Mouse (Mus musculus) hindbrain, postnatal 0 days (tissue): ENCODE results near the gene Ppt1. TPM values are rescaled to one million over a fixed set of nuclear protein-coding genes. Genes with fewer than 3 reads are reported as not detected.
"Not testable (repeated sequence)": the region's sequence is repeated elsewhere in the genome, so short reads cannot be mapped to it uniquely, and the experiment has no call there.

Experiments
- ATAC-seq: fragments of 200-750 bp; cut with Nextera tagmentation; 2 replicates; pipeline ENCODE4 v1.8.0; 2017; ENCODE audit warnings: mild to moderate bottlenecking, moderate TSS enrichment, moderate library complexity
- DNase-seq: peaks from one replicate; pipeline ENCODE4 v3.0.0-alpha.2; 2015; ENCODE audit warnings: low spot score
- H3K27ac ChIP-seq: fragments of 300-500 bp; sonication (generic); 2 replicates; pipeline ENCODE4 v1.5.1; 2014; ENCODE audit warnings: mild to moderate bottlenecking
- H3K27me3 ChIP-seq: fragments of 300-500 bp; sonication (generic); 2 replicates; pipeline ENCODE4 v1.6.1; 2014; ENCODE audit warnings: low read length, mixed read lengths; ENCODE audit not compliant: insufficient read depth
- H3K36me3 ChIP-seq: fragments of 300-500 bp; sonication (generic); 2 replicates; pipeline ENCODE4 v1.6.1; 2014; ENCODE audit warnings: low read length, mixed read lengths; ENCODE audit not compliant: insufficient read depth
- H3K4me1 ChIP-seq: fragments of 300-500 bp; sonication (generic); 2 replicates; pipeline ENCODE4 v1.6.1; 2014; ENCODE audit warnings: antibody characterized with exemption, low read length, mixed read lengths; ENCODE audit not compliant: insufficient read depth
- H3K4me2 ChIP-seq: fragments of 300-500 bp; sonication (generic); 2 replicates; pipeline ENCODE4 v1.6.1; 2014; ENCODE audit warnings: low read depth, mild to moderate bottlenecking, low read length, moderate library complexity, mixed read lengths
- H3K4me3 ChIP-seq: fragments of 300-500 bp; sonication (generic); 2 replicates; pipeline ENCODE4 v1.5.1; 2014; ENCODE audit warnings: low read length
- H3K9ac ChIP-seq: fragments of 300-500 bp; sonication (generic); replicated peaks from 2 replicates; pipeline ENCODE4 v1.6.1; 2014; ENCODE audit warnings: mild to moderate bottlenecking, low read length, moderate library complexity, mixed read lengths
- H3K9me3 ChIP-seq: fragments of 300-500 bp; sonication (generic); 2 replicates; pipeline ENCODE4 v1.6.1; 2016; ENCODE audit warnings: low read length, mixed read lengths
- CTCF ChIP-seq: IDR thresholded peaks from 2 replicates; pipeline ENCODE4 v1.5.1; 2016; ENCODE audit warnings: antibody characterized with exemption, control low read depth, low read depth
- WGBS: fragments of 180-500 bp; shearing (Covaris S2); extraction: QIAGEN DNeasy Blood & Tissue Kit; methylation state at CpG from one replicate; pipeline ENCODE4 v1.1.7; 2014; 5-methylcytosine and 5-hydroxymethylcytosine counted together
- polyA plus RNA-seq: library from polyadenylated mRNA; unstranded; fragments of >200 nt; fragmentation: Nextera tagmentation; extraction: Ambion mirVana; gene quantifications from 2 replicates; pipeline ENCODE4 v1.2.1, GENCODE M21; 2015
- total RNA-seq: library from RNA; depleted of rRNA; stranded (reverse); fragments of >200 nt; gene quantifications from 2 replicates; pipeline ENCODE4 v1.2.3, GENCODE M21; 2014; rRNA removed

Ppt1 gene
- 29.0 and 36.4 TPM in 2 replicates for total RNA-seq
- 88.5 and 89.7 TPM in 2 replicates for polyA plus RNA-seq

GRCm38 (mm10) chr4:122835530-122836402, at the start of gene Ppt1:
Ppt1 (plus strand) TSS chr4:122836242.
- no peaks in the 10 kb centered on the region for H3K9me3 ChIP-seq
- ATAC-seq (peak; percentile 93), DNase-seq (peak; percentile 97)
- no peaks in the 10 kb centered on the region for H3K36me3 ChIP-seq
- H3K4me2 ChIP-seq = peak within 1 kb of the TSS; percentile 68
- no peaks in the 10 kb centered on the region for H3K27me3 ChIP-seq
- H3K9ac ChIP-seq = peak within 1 kb of the TSS; percentile 91
- WGBS = 2% methylated on average over 31 of the region's 31 CpGs
- peak within 1 kb of the TSS; percentile 87 for H3K27ac ChIP-seq
- H3K4me1 ChIP-seq = peaks cover 10% of the 10 kb centered on the region; the same call in 1 of the 2 replicates
- TF ChIP-seq CTCF = peak; percentile 51
- peak within 1 kb of the TSS; percentile 81 for H3K4me3 ChIP-seq

- ATAC-seq = no peak
- WGBS = 75% methylated on average over 4 of the region's 4 CpGs
- no peaks in the 10 kb centered on the region for H3K36me3 ChIP-seq
Measured at GRCm38 (mm10) chr4:122789335-122790089, 46.5 kb upstream of the Ppt1 start.

GRCm38 (mm10) chr4:122808108-122808507, 27.9 kb upstream of the Ppt1 start:
- ATAC-seq (peak; percentile 61; the same call in 1 of the 2 replicates), DNase-seq (peak; percentile 86)
- H3K27me3 ChIP-seq = no peaks in the 10 kb centered on the region
- no peaks in the 10 kb centered on the region for H3K36me3 ChIP-seq
- no peak overlapping the region for H3K27ac ChIP-seq
- H3K9me3 ChIP-seq = no peaks in the 10 kb centered on the region
- no peak overlapping the region for H3K4me3 ChIP-seq
- 19% methylated on average over 4 of the region's 4 CpGs for WGBS
- no peak overlapping the region for H3K9ac ChIP-seq
- no peak overlapping the region for H3K4me2 ChIP-seq
- peak; percentile 89 for TF ChIP-seq CTCF
- H3K4me1 ChIP-seq = no peaks in the 10 kb centered on the region

More at GRCm38 (mm10) chr4:122789335-122790089, 46.5 kb upstream of the Ppt1 start:
- DNase-seq = no peak
- Histone ChIP-seq H3K4me2 (no peak overlapping the region), H3K9ac (no peak overlapping the region), H3K4me3 (no peak overlapping the region), H3K9me3 (no peaks in the 10 kb centered on the region), H3K27me3 (no peaks in the 10 kb centered on the region), H3K27ac (no peak overlapping the region), H3K4me1 (no peaks in the 10 kb centered on the region)
- no peak for TF ChIP-seq CTCF

- H3K27ac ChIP-seq = no peak overlapping the region
- H3K4me3 ChIP-seq = no peak overlapping the region
- no peaks in the 10 kb centered on the region for H3K4me1 ChIP-seq
- no peaks in the 10 kb centered on the region for H3K27me3 ChIP-seq
- DNase-seq (no peak), ATAC-seq (no peak)
- no peaks in the 10 kb centered on the region for H3K9me3 ChIP-seq
- no peaks in the 10 kb centered on the region for H3K36me3 ChIP-seq
- TF ChIP-seq CTCF = no peak
- 63% methylated on average over 1 of the region's 1 CpGs for WGBS
- no peak overlapping the region for H3K4me2 ChIP-seq
- no peak overlapping the region for H3K9ac ChIP-seq
Measured at GRCm38 (mm10) chr4:122811180-122811579, 24.9 kb upstream of the Ppt1 start.

- TF ChIP-seq CTCF = no peak
- no peaks in the 10 kb centered on the region for H3K9me3 ChIP-seq
- no peak for DNase-seq
- ATAC-seq = no peak
- H3K4me3 ChIP-seq = no peak overlapping the region
- no peaks in the 10 kb centered on the region for H3K36me3 ChIP-seq
- no peak overlapping the region for H3K9ac ChIP-seq
- no peak overlapping the region for H3K27ac ChIP-seq
- no peaks in the 10 kb centered on the region for H3K4me1 ChIP-seq
- no peak overlapping the region for H3K4me2 ChIP-seq
- 73% methylated on average over 2 of the region's 2 CpGs for WGBS
- no peaks in the 10 kb centered on the region for H3K27me3 ChIP-seq
Measured at GRCm38 (mm10) chr4:122811824-122812223, 24.2 kb upstream of the Ppt1 start.

- Histone ChIP-seq H3K4me1 (no peaks in the 10 kb centered on the region), H3K27me3 (no peaks in the 10 kb centered on the region), H3K9ac (no peak overlapping the region), H3K36me3 (no peaks in the 10 kb centered on the region), H3K4me3 (no peak overlapping the region), H3K4me2 (no peak overlapping the region), H3K27ac (no peak overlapping the region), H3K9me3 (no peaks in the 10 kb centered on the region)
- ATAC-seq (no peak), DNase-seq (no peak)
- TF ChIP-seq CTCF = no peak
- 79% methylated on average over 1 of the region's 1 CpGs for WGBS
Measured at GRCm38 (mm10) chr4:122816202-122816601, 19.8 kb upstream of the Ppt1 start.

GRCm38 (mm10) chr4:122820941-122821340, 15.1 kb upstream of the Ppt1 start:
- H3K27ac ChIP-seq, H3K36me3 ChIP-seq, H3K27me3 ChIP-seq, ATAC-seq, H3K4me1 ChIP-seq, H3K4me3 ChIP-seq, H3K9me3 ChIP-seq, DNase-seq, H3K9ac ChIP-seq, H3K4me2 ChIP-seq: not testable (repeated sequence)
- 33% methylated on average over 10 of the region's 10 CpGs for WGBS
